8 mouse cellular contexts compared by ENCODE assay signal in the genomic region with DNA sequence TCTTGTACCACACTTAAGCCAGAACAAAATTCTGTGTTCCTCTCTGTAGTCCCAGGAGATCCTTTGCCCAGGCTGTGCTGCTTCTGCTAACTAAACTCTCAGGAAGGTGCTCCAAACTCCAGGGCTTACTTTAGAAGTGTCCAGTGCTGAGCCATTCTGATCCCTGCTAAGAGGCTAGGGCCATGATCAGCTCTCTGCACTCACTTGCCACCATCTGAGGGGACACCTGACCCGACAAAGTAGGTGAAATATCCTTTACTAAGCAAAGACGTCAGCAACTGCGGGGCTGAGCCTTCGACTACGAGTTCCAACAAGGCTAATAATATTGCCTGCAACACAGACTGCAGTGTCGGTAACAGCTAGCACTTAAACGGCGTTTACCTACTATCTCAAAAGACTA. TPM values are rescaled to one million over a fixed set of nuclear protein-coding genes. Genes with fewer than 3 reads are reported as not detected.
DNase-seq lines count a peak whose midpoint lies in the region; ATAC-seq and TF ChIP-seq lines count a peak whose summit lies in the region.

No protein-coding gene starts in this region.

- peak overlapping the region; percentile 80 for H3K9ac ChIP-seq in heart, embryonic 13.5 days
- peak overlapping the region; percentile 89 for H3K9ac ChIP-seq in ES-E14 (ENCODE audit: insufficient read depth, low read depth, low read length, poor library complexity, severe bottlenecking)
- H3K9ac ChIP-seq in forebrain, embryonic 12.5 days, result peak overlapping the region; percentile 81
- peak overlapping the region; percentile 72 for H3K9ac ChIP-seq in liver, embryonic 14.5 days (replicated peaks)
- peak overlapping the region; percentile 61; the same call in 1 of the 2 replicates for H3K9ac ChIP-seq in stomach, postnatal 0 days (ENCODE audit: low read length)

- H3K27me3 ChIP-seq in heart, embryonic 13.5 days (replicated peaks), result peaks cover 7% of the 10 kb centered on the region; the same call in 1 of the 2 replicates
- peaks cover 5% of the 10 kb centered on the region; the same call in 1 of the 2 replicates for H3K27me3 ChIP-seq in forebrain, embryonic 12.5 days
- no peaks in the 10 kb centered on the region for H3K27me3 ChIP-seq in liver, embryonic 14.5 days (ENCODE audit: control insufficient read depth, insufficient read depth, low read length)
- no peaks in the 10 kb centered on the region; the same call in 1 of the 2 replicates for H3K27me3 ChIP-seq in stomach, postnatal 0 days (ENCODE audit: control insufficient read depth, insufficient read depth, low read length)

- H3K36me3 ChIP-seq in heart, embryonic 13.5 days, result peaks cover 7% of the 10 kb centered on the region
- H3K36me3 ChIP-seq in ES-E14 (ENCODE audit: control insufficient read depth, insufficient read depth, low read length, poor library complexity, severe bottlenecking), result peaks cover 3% of the 10 kb centered on the region
- H3K36me3 ChIP-seq in forebrain, embryonic 12.5 days (replicated peaks), result no peaks in the 10 kb centered on the region
- H3K36me3 ChIP-seq in liver, embryonic 14.5 days (replicated peaks; ENCODE audit: control insufficient read depth, insufficient read depth, low read depth), result no peaks in the 10 kb centered on the region
- no peaks in the 10 kb centered on the region for H3K36me3 ChIP-seq in stomach, postnatal 0 days (ENCODE audit: control insufficient read depth, insufficient read depth, low read length)

- H3K4me3 ChIP-seq in heart, embryonic 13.5 days, result peak overlapping the region; percentile 62
- peak overlapping the region; percentile 67 to 94 for H3K4me3 ChIP-seq in ES-E14 (ENCODE audit: insufficient read depth in 1 of 2, low read depth in 1 of 2, low read length in 2 of 2, poor library complexity in 1 of 2, severe bottlenecking in 1 of 2)
- H3K4me3 ChIP-seq in forebrain, embryonic 12.5 days (replicated peaks), result peak overlapping the region; percentile 55
- H3K4me3 ChIP-seq in liver, embryonic 14.5 days (ENCODE audit: insufficient read depth in 1 of 2, low read depth in 2 of 2, low read length in 2 of 2), result peak overlapping the region; percentile 65
- peak overlapping the region; percentile 49 for H3K4me3 ChIP-seq in stomach, postnatal 0 days (ENCODE audit: low read depth, low read length)

- in situ Hi-C loops in ES-E14 (cut with MboI; ENCODE audit: low sequenced_read_pairs in 2 of 2, unreplicated experiment in 2 of 2), result no loop called here

- no peak for TF ChIP-seq CTCF in liver, embryonic 14.5 days (IDR thresholded peaks at IDR 0.05; ENCODE audit: low read depth)
- TF ChIP-seq CTCF in stomach, postnatal 0 days (IDR thresholded peaks at IDR 0.05; ENCODE audit: low read depth), result no peak

- DNase-seq in heart, postnatal 25 days (ENCODE audit: low spot score), result no peak
- DNase-seq in ES-E14 (ENCODE audit: low read depth, low spot score), result no peak
- DNase-seq in liver, embryonic 14.5 days (ENCODE audit: low read depth in 3 of 3, low spot score in 3 of 3), result no peak
- peak; percentile 20 for DNase-seq in stomach, postnatal 0 days (ENCODE audit: low spot score)
- DNase-seq in layer of hippocampus, adult 9-10 months (ENCODE audit: low spot score), result no peak
- DNase-seq in thymus, adult 18-20 months, result no peak

- H3K27ac ChIP-seq in heart, embryonic 13.5 days (replicated peaks), result peak overlapping the region; percentile 71; the same call in 1 of the 2 replicates
- H3K27ac ChIP-seq in ES-E14 (ENCODE audit: insufficient read depth, low read depth, low read length, poor library complexity, severe bottlenecking), result no peak overlapping the region
- no peak overlapping the region for H3K27ac ChIP-seq in forebrain, embryonic 12.5 days
- no peak overlapping the region for H3K27ac ChIP-seq in liver, embryonic 14.5 days
- H3K27ac ChIP-seq in stomach, postnatal 0 days (replicated peaks), result no peak overlapping the region

- ATAC-seq in heart, embryonic 13.5 days (ENCODE audit: extremely low read depth, insufficient number of reproducible peaks, low FRiP score, low TSS enrichment), result no peak
- no peak for ATAC-seq in forebrain, embryonic 12.5 days (ENCODE audit: low FRiP score)
- ATAC-seq in liver, embryonic 14.5 days (ENCODE audit: insufficient read depth), result no peak
- ATAC-seq in stomach, postnatal 0 days (ENCODE audit: low FRiP score, low TSS enrichment), result no peak

- peak overlapping the region; percentile 81 for H3K4me2 ChIP-seq in heart, embryonic 13.5 days
- H3K4me2 ChIP-seq in forebrain, embryonic 12.5 days, result peak overlapping the region; percentile 97
- peak overlapping the region; percentile 97 for H3K4me2 ChIP-seq in liver, embryonic 14.5 days (ENCODE audit: low read depth)
- H3K4me2 ChIP-seq in stomach, postnatal 0 days (replicated peaks; ENCODE audit: low read depth), result peak overlapping the region; percentile 82

- intact Hi-C loops in heart, postnatal 25 days (cut with DNase I), result loop anchor here (5.0 kb wide), 1 partner anchor 1222 kb away; the partner anchor contains the start of gene Tapt1

- WGBS in heart, embryonic 13.5 days, result 3% methylated on average over 8 of the region's 8 CpGs
- WGBS in forebrain, embryonic 12.5 days, result 4% methylated on average over 8 of the region's 8 CpGs
- WGBS in liver, embryonic 14.5 days (ENCODE audit: insufficient replicate concordance), result 2% methylated on average over 8 of the region's 8 CpGs
- WGBS in stomach, postnatal 0 days, result under 1% methylated on average over 8 of the region's 8 CpGs

- TF ChIP-seq EP300 in liver, embryonic 14.5 days (IDR thresholded peaks at IDR 0.05; ENCODE audit: low read depth), result no peak
- TF ChIP-seq EP300 in stomach, postnatal 0 days (optimal IDR thresholded peaks at IDR 0.05), result no peak

- H3K4me1 ChIP-seq in heart, embryonic 13.5 days, result peaks cover 20% of the 10 kb centered on the region
- H3K4me1 ChIP-seq in ES-E14 (ENCODE audit: control insufficient read depth in 2 of 2, insufficient read depth in 2 of 2, low read length in 2 of 2, poor library complexity in 1 of 2), result peaks cover 4 to 11% of the 10 kb centered on the region in 2 experiments; a peak in 2 of 4 replicates
- H3K4me1 ChIP-seq in forebrain, embryonic 12.5 days, result peaks cover 17% of the 10 kb centered on the region
- H3K4me1 ChIP-seq in liver, embryonic 14.5 days (replicated peaks; ENCODE audit: control insufficient read depth in 2 of 2, insufficient read depth in 2 of 2, low read length in 1 of 2), result peaks cover 5 to 12% of the 10 kb centered on the region in 2 experiments
- 0 out of 2 replicates have a peak, but pooled peaks cover 4% of the 10 kb centered on the region for H3K4me1 ChIP-seq in stomach, postnatal 0 days (replicated peaks; ENCODE audit: control insufficient read depth, insufficient read depth)

- H3K9me3 ChIP-seq in heart, embryonic 13.5 days, result no peaks in the 10 kb centered on the region
- no peaks in the 10 kb centered on the region for H3K9me3 ChIP-seq in ES-E14 (ENCODE audit: control insufficient read depth, insufficient read depth, low read depth, low read length)
- no peaks in the 10 kb centered on the region for H3K9me3 ChIP-seq in forebrain, embryonic 12.5 days
- H3K9me3 ChIP-seq in liver, embryonic 14.5 days (ENCODE audit: control insufficient read depth, low read length), result no peaks in the 10 kb centered on the region
- H3K9me3 ChIP-seq in stomach, postnatal 0 days (ENCODE audit: control insufficient read depth, low read length), result no peaks in the 10 kb centered on the region

TF ChIP-seq in ES-E14, 5 proteins besides CTCF, POLR2A, EP300 and RAD21:
- TF ChIP-seq MAFK (IDR thresholded peaks at IDR 0.05; ENCODE audit: insufficient read depth, low read depth, low read length) (no peak), ZNF384 (IDR thresholded peaks at IDR 0.05; ENCODE audit: low read depth, low read length) (no peak), ZC3H11A (IDR thresholded peaks at IDR 0.05; ENCODE audit: borderline replicate concordance, low read depth, low read length) (no peak), CHD2 (IDR thresholded peaks at IDR 0.05; ENCODE audit: low read depth, low read length) (no peak), HCFC1 (IDR thresholded peaks at IDR 0.05; ENCODE audit: borderline replicate concordance, insufficient read depth, low read length) (no peak)

RNA-seq across cellular contexts. Expression of gene Qdpr, which starts 0.8 kb away (rescaled TPM):
- polyA plus RNA-seq in heart, embryonic 13.5 days (2015; fragmentation: Nextera tagmentation; extraction: Ambion mirVana), result 87.2 and 98.7 TPM in 2 replicates
- total RNA-seq in heart, postnatal 25 days (2021), result 10 to 100 TPM; 74.0 to 79.6 TPM
- total RNA-seq in ES-E14 (2012; rRNA removed), result 34.0 and 40.2 TPM in 2 replicates
- polyA plus RNA-seq in forebrain, embryonic 12.5 days (2016; fragmentation: Nextera tagmentation; extraction: Ambion mirVana), result 102 TPM in 2 replicates
- polyA plus RNA-seq in liver, embryonic 14.5 days (2012; rRNA removed), result 32.6 and 34.3 TPM in 2 replicates
- polyA plus RNA-seq in liver, embryonic 14.5 days (2014; fragmentation: Nextera tagmentation; extraction: Ambion mirVana), result 61.1 and 68.2 TPM in 2 replicates
- 91.4 and 98.2 TPM in 2 replicates for polyA plus RNA-seq in stomach, postnatal 0 days (2015; fragmentation: Nextera tagmentation; extraction: Ambion mirVana)

RNA-seq across cellular contexts. Expression of gene Clrn2, which starts 4.3 kb away (rescaled TPM):
- not detected in 2 replicates for polyA plus RNA-seq in heart, embryonic 13.5 days (2015; fragmentation: Nextera tagmentation; extraction: Ambion mirVana)
- not detected for total RNA-seq in heart, postnatal 25 days (2021)
- not detected in 2 replicates for total RNA-seq in ES-E14 (2012; rRNA removed)
- polyA plus RNA-seq in forebrain, embryonic 12.5 days (2016; fragmentation: Nextera tagmentation; extraction: Ambion mirVana), result not detected in 2 replicates
- polyA plus RNA-seq in liver, embryonic 14.5 days (2012; rRNA removed), result not detected in 2 replicates
- polyA plus RNA-seq in liver, embryonic 14.5 days (2014; fragmentation: Nextera tagmentation; extraction: Ambion mirVana), result not detected in 2 replicates
- polyA plus RNA-seq in stomach, postnatal 0 days (2015; fragmentation: Nextera tagmentation; extraction: Ambion mirVana), result not detected in 2 replicates

RNA-seq across cellular contexts. Expression of gene Lap3, which starts 44.0 kb away (rescaled TPM):
- 64.0 and 66.6 TPM in 2 replicates for polyA plus RNA-seq in heart, embryonic 13.5 days (2015; fragmentation: Nextera tagmentation; extraction: Ambion mirVana)
- 10 to 100 TPM; 95.0 to 98.6 TPM for total RNA-seq in heart, postnatal 25 days (2021)
- total RNA-seq in ES-E14 (2012; rRNA removed), result 178 and 192 TPM in 2 replicates
- 67.2 and 67.7 TPM in 2 replicates for polyA plus RNA-seq in forebrain, embryonic 12.5 days (2016; fragmentation: Nextera tagmentation; extraction: Ambion mirVana)
- 15.4 and 24.3 TPM in 2 replicates for polyA plus RNA-seq in liver, embryonic 14.5 days (2012; rRNA removed)
- polyA plus RNA-seq in liver, embryonic 14.5 days (2014; fragmentation: Nextera tagmentation; extraction: Ambion mirVana), result 38.8 and 39.8 TPM in 2 replicates
- 58.4 and 63.2 TPM in 2 replicates for polyA plus RNA-seq in stomach, postnatal 0 days (2015; fragmentation: Nextera tagmentation; extraction: Ambion mirVana)
